Mouse (Mus musculus) forebrain, embryonic 16.5 days (tissue): Measurements from ENCODE around the gene Ino80b. TPM values are rescaled to one million over a fixed set of nuclear protein-coding genes. Genes with fewer than 3 reads are reported as not detected.
A peak's percentile ranks its signal among the peaks of the same experiment; 100 is the strongest.

Experiments used
- ATAC-seq: fragments of 200-750 bp; cut with Nextera tagmentation; 2 replicates; pipeline ENCODE4 v1.8.0; 2017; ENCODE audit warnings: mild to moderate bottlenecking, moderate library complexity
- H3K27ac ChIP-seq: fragments of 300-500 bp; sonication (generic); 2 replicates; pipeline ENCODE4 v1.5.1; 2014; ENCODE audit warnings: low read length, control low read depth
- H3K27me3 ChIP-seq: fragments of 300-500 bp; sonication (generic); replicated peaks from 2 replicates; pipeline ENCODE4 v1.6.1; 2014; ENCODE audit warnings: low read length; ENCODE audit not compliant: control insufficient read depth, insufficient read depth
- H3K36me3 ChIP-seq: fragments of 300-500 bp; sonication (generic); 2 replicates; pipeline ENCODE4 v1.6.1; 2014; ENCODE audit not compliant: control insufficient read depth, insufficient read depth
- H3K4me1 ChIP-seq: fragments of 300-500 bp; sonication (generic); replicated peaks from 2 replicates; pipeline ENCODE4 v1.6.1; 2014; ENCODE audit warnings: low read length; ENCODE audit not compliant: control insufficient read depth, insufficient read depth
- H3K4me2 ChIP-seq: fragments of 300-500 bp; sonication (generic); 2 replicates; pipeline ENCODE4 v1.6.1; 2014; ENCODE audit warnings: mild to moderate bottlenecking, low read length, control low read depth
- H3K4me3 ChIP-seq: fragments of 300-500 bp; sonication (generic); replicated peaks from 2 replicates; pipeline ENCODE4 v1.5.1; 2014; ENCODE audit warnings: mild to moderate bottlenecking, low read length, control low read depth
- H3K9ac ChIP-seq: fragments of 300-500 bp; sonication (generic); replicated peaks from 2 replicates; pipeline ENCODE4 v1.6.1; 2014; ENCODE audit warnings: low read depth, low read length, control low read depth
- H3K9me3 ChIP-seq: fragments of 300-500 bp; sonication (generic); 2 replicates; pipeline ENCODE4 v1.6.1; 2016; ENCODE audit warnings: low read length; ENCODE audit not compliant: control insufficient read depth
- WGBS: fragments of 180-500 bp; shearing (Covaris S2); extraction: QIAGEN DNeasy Blood & Tissue Kit; methylation state at CpG from one replicate; pipeline ENCODE4 v1.1.7; 2014; 5-methylcytosine and 5-hydroxymethylcytosine counted together
- polyA plus RNA-seq: library from polyadenylated mRNA; unstranded; fragments of >200 nt; fragmentation: Nextera tagmentation; extraction: Ambion mirVana; gene quantifications from 2 replicates; pipeline ENCODE4 v1.2.1, GENCODE M21; 2015

The Ino80b gene
- polyA plus RNA-seq, 1 experiment from 2014 or later, result 14.4 TPM

DNA sequence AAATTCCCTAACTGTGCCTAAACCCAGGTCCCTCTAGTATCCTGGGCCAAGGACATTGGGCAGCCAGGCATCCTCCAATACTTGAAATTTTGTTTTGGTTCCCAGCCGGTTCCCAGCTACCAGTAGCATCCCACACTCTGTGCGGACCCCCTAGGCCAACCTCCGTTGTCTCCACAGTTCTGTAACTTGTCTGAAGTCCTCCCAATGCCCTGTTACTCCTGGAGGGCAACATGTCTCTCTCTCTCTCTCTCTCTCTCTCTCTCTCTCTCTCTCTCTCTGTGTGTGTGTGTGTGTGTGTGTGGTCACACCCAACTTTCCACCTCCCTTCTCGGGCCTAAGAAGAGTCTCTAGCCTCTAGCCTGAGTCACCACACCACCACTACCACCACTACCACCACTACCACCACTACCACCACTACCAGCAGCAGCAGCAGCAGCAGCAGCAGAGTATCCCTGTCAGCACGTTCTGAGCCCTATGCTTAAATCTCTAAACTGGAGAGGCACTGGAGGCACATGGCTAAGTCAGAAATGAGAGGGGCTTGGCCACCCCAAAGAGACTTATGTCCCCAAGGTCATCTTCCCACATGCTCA, 11.2 kb upstream of the Ino80b start:
- peaks cover 16% of the 10 kb centered on the region for H3K27me3 ChIP-seq
- H3K27ac ChIP-seq, result no peak overlapping the region
- H3K4me2 ChIP-seq, result peak overlapping the region; percentile 55
- H3K36me3 ChIP-seq, result no peaks in the 10 kb centered on the region
- no peak overlapping the region; the same call in 1 of the 2 replicates for H3K4me3 ChIP-seq
- no peaks in the 10 kb centered on the region for H3K9me3 ChIP-seq
- 25% methylated on average over 5 of the region's 5 CpGs for WGBS
- peaks cover 21% of the 10 kb centered on the region for H3K4me1 ChIP-seq
- ATAC-seq, result no peak
- H3K9ac ChIP-seq, result no peak overlapping the region; the same call in 1 of the 2 replicates

DNA sequence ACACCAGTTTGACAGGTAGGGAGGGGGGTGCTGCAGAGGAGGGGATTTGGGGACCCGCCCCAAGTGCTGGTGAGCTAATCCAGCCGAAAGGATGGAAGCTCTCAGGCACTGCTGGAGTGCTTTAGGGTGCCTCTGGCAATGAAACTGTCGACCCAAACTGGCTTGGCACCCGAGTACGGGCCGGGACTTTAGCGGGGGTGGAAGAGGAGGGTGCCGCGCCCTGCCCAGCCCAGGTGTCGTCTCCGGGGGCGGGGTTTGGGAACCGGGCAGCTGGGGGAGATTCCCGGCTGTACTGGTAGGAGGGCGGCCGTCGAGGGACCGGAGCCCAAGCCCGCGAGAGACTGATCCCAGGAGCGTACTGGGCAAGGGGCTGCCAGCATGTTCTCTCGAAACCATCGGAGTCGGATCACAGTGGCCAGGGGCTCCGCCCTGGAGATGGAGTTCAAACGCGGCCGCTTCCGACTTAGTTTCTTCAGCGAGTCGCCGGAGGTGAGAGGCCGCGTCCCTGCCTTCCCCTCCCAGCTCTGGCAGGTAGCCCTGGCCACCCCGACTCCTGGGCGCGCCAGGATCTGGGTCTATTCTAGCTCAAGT, 10.4 kb upstream of the Ino80b start:
- no peak for ATAC-seq
- H3K9ac ChIP-seq, result peak overlapping the region; percentile 22; the same call in 1 of the 2 replicates
- peak overlapping the region; percentile 28 for H3K4me2 ChIP-seq
- peak overlapping the region; percentile 19; the same call in 1 of the 2 replicates for H3K4me3 ChIP-seq
- no peaks in the 10 kb centered on the region for H3K9me3 ChIP-seq
- 7% methylated on average over 37 of the region's 37 CpGs for WGBS
- H3K27ac ChIP-seq, result no peak overlapping the region
- H3K27me3 ChIP-seq, result peaks cover 16% of the 10 kb centered on the region
- no peaks in the 10 kb centered on the region for H3K36me3 ChIP-seq
- H3K4me1 ChIP-seq, result peaks cover 21% of the 10 kb centered on the region

DNA sequence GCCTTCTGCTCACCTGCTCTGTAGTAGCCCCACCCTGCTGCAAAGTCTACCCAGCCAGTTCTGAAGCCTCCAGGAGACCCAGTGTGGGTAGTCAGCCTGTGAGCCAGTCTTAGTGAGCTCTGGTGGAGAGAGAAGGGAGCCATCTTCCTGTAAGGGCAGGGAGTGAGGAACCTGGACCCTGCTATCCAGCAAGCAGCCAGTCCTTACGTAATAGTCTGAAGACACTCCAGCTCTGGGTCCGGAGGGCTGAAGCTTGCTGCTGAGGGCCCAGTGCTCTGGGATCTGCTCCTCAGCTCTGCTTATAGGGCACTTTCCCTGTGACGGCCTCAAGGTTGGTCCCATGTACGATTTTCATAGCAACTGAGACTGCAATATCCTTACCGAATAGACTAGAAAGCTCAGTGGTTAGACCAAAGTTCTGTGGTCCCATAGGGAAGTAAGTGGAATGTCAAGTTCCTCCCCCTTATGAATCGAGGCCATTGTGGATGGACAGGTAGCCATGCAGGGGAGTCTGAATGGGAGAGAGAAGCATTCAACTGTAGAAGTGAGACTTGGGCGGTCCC, 9.8 kb upstream of the Ino80b start, which contains the start of gene Rtkn:
Gene Rtkn (plus strand): TSS at position 513 of the 563 bp plus-strand sequence.
- no peak within 1 kb of the TSS for H3K27ac ChIP-seq
- no peaks in the 10 kb centered on the region for H3K36me3 ChIP-seq
- peaks cover 16% of the 10 kb centered on the region for H3K27me3 ChIP-seq
- peak within 1 kb of the TSS; percentile 28 for H3K4me2 ChIP-seq
- peak within 1 kb of the TSS; percentile 22; the same call in 1 of the 2 replicates for H3K9ac ChIP-seq
- peaks cover 21% of the 10 kb centered on the region for H3K4me1 ChIP-seq
- peak within 1 kb of the TSS; percentile 19; the same call in 1 of the 2 replicates for H3K4me3 ChIP-seq
- H3K9me3 ChIP-seq, result no peaks in the 10 kb centered on the region
- 59% methylated on average over 7 of the region's 7 CpGs for WGBS
- ATAC-seq, result no peak

DNA sequence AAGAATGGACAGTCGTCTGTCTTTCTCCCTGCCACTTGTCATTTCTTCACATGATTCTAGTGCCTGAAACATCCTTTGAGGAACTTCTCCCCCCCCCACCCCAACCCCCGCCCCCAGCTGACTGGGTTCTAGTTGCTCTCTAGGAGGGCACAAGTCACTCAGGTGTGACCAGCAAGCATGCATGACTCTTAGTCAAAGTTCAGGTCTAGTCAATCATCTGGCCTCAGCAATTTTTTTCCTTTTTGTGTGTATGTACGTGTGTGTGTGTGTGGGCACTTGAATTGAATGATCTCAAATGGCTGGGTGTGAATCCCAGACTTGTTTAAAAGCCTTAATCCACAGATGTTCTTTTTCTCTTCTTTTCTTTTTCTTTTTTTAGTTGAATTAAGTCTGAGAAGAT, 9.0 kb upstream of the Ino80b start:
- H3K9me3 ChIP-seq, result no peaks in the 10 kb centered on the region
- H3K27me3 ChIP-seq, result peaks cover 16% of the 10 kb centered on the region
- no peak overlapping the region for H3K4me2 ChIP-seq
- H3K27ac ChIP-seq, result no peak overlapping the region
- WGBS, result 63% methylated on average over 3 of the region's 3 CpGs
- H3K4me1 ChIP-seq, result peaks cover 21% of the 10 kb centered on the region
- no peak overlapping the region for H3K9ac ChIP-seq
- H3K4me3 ChIP-seq, result no peak overlapping the region
- no peak for ATAC-seq
- H3K36me3 ChIP-seq, result no peaks in the 10 kb centered on the region

DNA sequence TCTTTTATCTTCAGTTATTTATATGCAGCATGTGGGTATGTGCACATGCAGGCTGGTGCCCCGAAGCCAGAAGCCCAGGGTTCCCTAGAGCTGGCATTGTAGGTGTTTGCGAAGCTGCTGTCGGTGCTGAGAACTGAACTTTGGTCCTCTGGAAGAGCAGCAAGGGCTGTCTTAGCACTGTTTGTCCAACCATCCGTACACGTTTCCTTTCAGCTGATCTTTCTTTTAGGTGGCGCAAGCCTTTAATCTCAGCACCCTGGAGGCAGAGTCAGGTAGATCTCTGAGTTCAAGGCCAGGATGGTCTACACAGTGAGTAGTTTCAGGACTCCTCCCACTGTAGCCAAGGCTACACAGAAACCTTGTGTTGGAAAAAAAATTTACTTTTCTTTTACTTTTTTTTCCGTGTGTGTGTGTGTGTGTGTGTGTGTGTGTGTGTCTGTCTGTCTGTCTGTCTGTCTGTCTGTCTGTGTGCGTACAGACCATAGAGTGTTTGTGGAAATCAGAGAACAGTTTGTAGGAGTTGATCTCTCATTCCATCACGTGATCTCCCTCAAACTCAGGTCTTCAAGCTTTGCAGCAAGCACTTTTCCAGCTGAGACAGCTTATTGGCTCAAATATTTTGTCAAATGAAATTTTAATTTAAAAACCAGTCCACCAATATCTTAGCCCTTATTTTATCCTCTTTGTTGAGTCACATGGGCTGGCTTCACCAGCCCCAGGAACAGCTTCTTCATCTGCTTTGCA, 7.1 kb upstream of the Ino80b start:
- H3K4me2 ChIP-seq, result no peak overlapping the region
- peaks cover 12% of the 10 kb centered on the region for H3K4me1 ChIP-seq

DNA sequence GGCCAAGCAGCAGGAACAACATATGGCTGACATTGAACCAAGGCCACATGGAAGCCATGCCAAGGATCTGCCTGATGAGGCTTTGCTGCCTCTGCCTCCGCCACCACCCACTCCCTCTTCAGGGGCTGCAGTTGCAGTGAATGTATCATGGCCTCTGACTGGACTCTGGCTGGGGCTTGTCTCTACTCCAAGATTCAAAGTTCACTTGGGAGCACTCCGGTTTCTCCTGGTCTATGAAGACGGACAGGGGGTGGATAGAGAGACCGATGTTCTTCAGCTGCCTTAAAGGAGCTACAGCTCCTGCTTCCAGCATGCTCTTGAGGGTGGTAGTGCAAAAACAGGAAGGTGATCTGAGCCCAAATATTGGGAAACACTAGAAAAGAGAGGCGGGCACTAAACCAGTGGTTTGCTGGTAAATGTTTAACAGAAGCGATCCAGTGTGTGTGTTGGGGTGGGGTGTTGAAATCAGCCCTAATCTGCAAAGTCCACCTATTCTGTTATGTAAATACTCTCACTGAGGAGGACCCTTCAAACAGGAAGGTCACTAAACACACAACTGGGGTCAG, 6.3 kb upstream of the Ino80b start:
- no peak for ATAC-seq
- Histone ChIP-seq H3K9ac (no peak overlapping the region), H3K4me1 (peaks cover 5% of the 10 kb centered on the region; the same call in 1 of the 2 replicates), H3K27me3 (peaks cover 12% of the 10 kb centered on the region), H3K4me3 (no peak overlapping the region), H3K9me3 (no peaks in the 10 kb centered on the region), H3K4me2 (no peak overlapping the region), H3K27ac (no peak overlapping the region), H3K36me3 (no peaks in the 10 kb centered on the region)
- WGBS, result 86% methylated on average over 6 of the region's 6 CpGs

More for the DNA sequence above, 7.1 kb upstream of the Ino80b start:
- Histone ChIP-seq H3K27me3 (peaks cover 14% of the 10 kb centered on the region), H3K36me3 (no peaks in the 10 kb centered on the region), H3K9ac (no peak overlapping the region), H3K4me3 (no peak overlapping the region), H3K27ac (no peak overlapping the region), H3K9me3 (no peaks in the 10 kb centered on the region)
- ATAC-seq, result no peak
- 86% methylated on average over 9 of the region's 9 CpGs for WGBS

DNA sequence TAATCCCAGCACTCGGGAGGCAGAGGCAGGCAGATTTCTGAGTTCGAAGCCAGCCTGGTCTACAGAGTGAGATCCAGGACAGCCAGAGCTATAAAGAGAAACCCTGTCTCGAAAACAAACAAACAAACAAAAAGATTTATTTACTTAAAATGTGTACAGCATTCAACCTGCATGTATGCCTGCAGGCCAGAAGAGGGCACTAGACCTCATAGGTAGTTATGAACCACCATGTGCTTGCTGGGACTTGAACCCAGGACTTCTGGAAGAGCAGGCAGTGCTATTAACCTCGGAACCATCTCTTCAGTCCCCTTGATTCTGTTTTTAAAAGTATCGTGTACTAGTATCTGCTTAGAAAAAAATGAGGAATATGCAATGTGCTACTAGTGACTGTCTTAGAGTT, 2.2 kb upstream of the Ino80b start:
- Histone ChIP-seq H3K4me1 (peaks cover 21% of the 10 kb centered on the region), H3K36me3 (no peaks in the 10 kb centered on the region), H3K27ac (no peak overlapping the region), H3K9ac (no peak overlapping the region), H3K4me3 (no peak overlapping the region), H3K9me3 (no peaks in the 10 kb centered on the region), H3K4me2 (no peak overlapping the region), H3K27me3 (no peaks in the 10 kb centered on the region)
- ATAC-seq, result no peak
- WGBS, result 91% methylated on average over 5 of the region's 5 CpGs

DNA sequence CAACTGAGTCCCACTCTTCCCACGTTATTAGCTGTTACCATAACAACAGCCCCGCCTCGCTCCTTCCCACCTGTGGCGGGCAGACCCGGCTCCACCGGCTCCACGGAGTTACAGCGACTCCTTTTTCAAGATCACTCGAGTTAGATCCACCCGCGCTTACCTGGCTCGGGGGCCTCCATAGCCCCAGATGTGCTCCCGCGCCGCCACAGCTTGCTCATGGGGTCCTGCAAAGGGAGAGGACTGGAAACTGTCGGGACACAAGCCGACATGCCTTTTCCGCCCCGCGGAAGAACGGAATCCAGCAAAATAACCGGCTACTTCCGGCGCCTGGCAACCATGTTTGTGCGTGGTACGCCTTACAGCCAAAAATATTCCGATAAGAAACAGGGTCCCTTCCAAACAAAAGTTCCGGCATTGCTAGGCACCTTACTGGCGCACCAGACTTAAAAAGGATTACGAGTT, 349 bp downstream of the Ino80b start:
- Histone ChIP-seq H3K27me3 (no peaks in the 10 kb centered on the region), H3K4me2 (peak overlapping the region; percentile 82), H3K4me1 (peaks cover 31% of the 10 kb centered on the region), H3K36me3 (no peaks in the 10 kb centered on the region), H3K4me3 (peak overlapping the region; percentile 87), H3K27ac (peak overlapping the region; percentile 65), H3K9ac (peak overlapping the region; percentile 75), H3K9me3 (no peaks in the 10 kb centered on the region)
- under 1% methylated on average over 30 of the region's 30 CpGs for WGBS
- ATAC-seq, result peak; percentile 26
